Mouse (Mus musculus) myocyte (in vitro differentiated cells): Measurements from ENCODE around the gene Smg9. TPM values are rescaled to one million over a fixed set of nuclear protein-coding genes. Genes with fewer than 3 reads are reported as not detected.
A peak's percentile ranks its signal among the peaks of the same experiment; 100 is the strongest.

Experiments
- H3K27me3 ChIP-seq: one replicate; pipeline ENCODE4 v1.6.1; 2011; ENCODE audit not compliant: control insufficient read depth, insufficient read depth, insufficient read length
- H3K36me3 ChIP-seq: one replicate; pipeline ENCODE4 v1.6.1; 2011; ENCODE audit not compliant: control insufficient read depth, insufficient read depth
- H3K4me2 ChIP-seq: one replicate; pipeline ENCODE4 v1.6.1; 2011; ENCODE audit warnings: low read depth, control low read depth
- H3K4me3 ChIP-seq: one replicate; pipeline ENCODE4 v1.5.1; 2011; ENCODE audit warnings: mild to moderate bottlenecking, control low read depth, moderate library complexity
- H3K79me2 ChIP-seq: one replicate; pipeline ENCODE4 v1.6.1; 2011; ENCODE audit not compliant: control insufficient read depth, insufficient read depth
- H3ac ChIP-seq: one replicate; pipeline ENCODE4 v1.6.1; 2011; ENCODE audit not compliant: control insufficient read depth, insufficient read length
- CEBPB ChIP-seq: IDR thresholded peaks from 2 replicates; pipeline ENCODE4 v1.6.1; 2011; ENCODE audit warnings: mild to moderate bottlenecking, moderate library complexity; ENCODE audit not compliant: poor library complexity, insufficient read depth, severe bottlenecking
- E2F4 ChIP-seq: IDR thresholded peaks from one replicate; pipeline ENCODE4 v1.6.1; 2011; ENCODE audit warnings: mild to moderate bottlenecking, control low read depth, moderate library complexity; ENCODE audit not compliant: insufficient read depth
- MAX ChIP-seq: IDR thresholded peaks from one replicate; pipeline ENCODE4 v1.6.1; 2011; ENCODE audit warnings: low read depth, mild to moderate bottlenecking, control low read depth
- MYOD1 ChIP-seq, 3 experiments: IDR thresholded peaks; one replicate each; pipeline ENCODE4 v1.6.1; 2011; ENCODE audit warnings: control low read depth in 2 of 3, low read depth in 2 of 3, mild to moderate bottlenecking in 2 of 3, moderate library complexity in 1 of 3; ENCODE audit not compliant: insufficient read length in 2 of 3, control insufficient read depth in 1 of 3
- MYOG ChIP-seq, 3 experiments: IDR thresholded peaks; one replicate each; pipeline ENCODE4 v1.6.1; 2011; ENCODE audit warnings: control low read depth in 2 of 3, low read depth in 2 of 3, mild to moderate bottlenecking in 2 of 3; ENCODE audit not compliant: insufficient read length in 2 of 3, control insufficient read depth in 1 of 3, insufficient read depth in 1 of 3
- POLR2A ChIP-seq: IDR thresholded peaks from one replicate; pipeline ENCODE4 v1.6.1; 2011; ENCODE audit warnings: low read depth, mild to moderate bottlenecking, control low read depth, moderate library complexity; ENCODE audit not compliant: insufficient read length
- POLR2AphosphoS2 ChIP-seq: IDR thresholded peaks from one replicate; pipeline ENCODE4 v1.6.1; 2011; ENCODE audit warnings: low read depth, control low read depth; ENCODE audit not compliant: insufficient read length
- REST ChIP-seq: IDR thresholded peaks from one replicate; pipeline ENCODE4 v1.6.1; 2011; ENCODE audit warnings: mild to moderate bottlenecking, control low read depth, moderate library complexity; ENCODE audit not compliant: insufficient read depth, insufficient read length
- SRF ChIP-seq: IDR thresholded peaks from one replicate; pipeline ENCODE4 v1.6.1; 2011; ENCODE audit warnings: low read depth; ENCODE audit not compliant: control insufficient read depth, insufficient read length
- TCF12 ChIP-seq: IDR thresholded peaks from one replicate; pipeline ENCODE4 v1.6.1; 2011; ENCODE audit warnings: mild to moderate bottlenecking, control low read depth; ENCODE audit not compliant: poor library complexity, insufficient read depth, severe bottlenecking
- TCF3 ChIP-seq: IDR thresholded peaks from one replicate; pipeline ENCODE4 v1.6.1; 2011; ENCODE audit warnings: low read depth, control low read depth; ENCODE audit not compliant: insufficient read length
- USF1 ChIP-seq: IDR thresholded peaks from one replicate; pipeline ENCODE4 v1.6.1; 2011; ENCODE audit warnings: low read depth, mild to moderate bottlenecking, control low read depth, moderate library complexity
- polyA plus RNA-seq: library from polyadenylated mRNA; unstranded; fragments of >200 nt; fragmentation: generic; extraction: Trizol; gene quantifications from one replicate; pipeline ENCODE4 v1.2.1, GENCODE M21; 2012; ENCODE audit warnings: missing spikeins

Smg9 gene
- polyA plus RNA-seq, 1 experiment = 17.4 TPM

GRCm38 (mm10) chr7:24391077-24391476, 8.3 kb upstream of the Smg9 start:
- TF ChIP-seq REST = no peak
- TF ChIP-seq TCF12 = no peak
- no peak for TF ChIP-seq POLR2AphosphoS2
- TF ChIP-seq CEBPB = no peak
- TF ChIP-seq POLR2A = no peak
- no peak for TF ChIP-seq MYOG (IDR thresholded peaks at IDR 0.05; ENCODE audit: control insufficient read depth in 1 of 3, insufficient read depth in 1 of 3, insufficient read length in 2 of 3, low read depth in 2 of 3)
- no peak for TF ChIP-seq MAX
- no peak for TF ChIP-seq E2F4
- no peak for TF ChIP-seq TCF3
- TF ChIP-seq USF1 = no peak
- no peak for TF ChIP-seq SRF
- H3K36me3 ChIP-seq = no peaks in the 10 kb centered on the region
- no peaks in the 10 kb centered on the region for H3K79me2 ChIP-seq
- peak overlapping the region; percentile 47 for H3K4me2 ChIP-seq
- no peaks in the 10 kb centered on the region for H3K27me3 ChIP-seq
- H3ac ChIP-seq = no peak overlapping the region
- H3K4me3 ChIP-seq = peak overlapping the region; percentile 10

GRCm38 (mm10) chr7:24391687-24392086, 7.7 kb upstream of the Smg9 start:
- no peaks in the 10 kb centered on the region for H3K79me2 ChIP-seq
- peak overlapping the region; percentile 47 for H3K4me2 ChIP-seq
- H3K4me3 ChIP-seq = no peak overlapping the region
- H3K36me3 ChIP-seq = no peaks in the 10 kb centered on the region
- H3K27me3 ChIP-seq = no peaks in the 10 kb centered on the region
- no peak for TF ChIP-seq POLR2AphosphoS2
- no peak for TF ChIP-seq TCF3
- TF ChIP-seq MYOG (IDR thresholded peaks at IDR 0.05; ENCODE audit: control insufficient read depth in 1 of 3, insufficient read depth in 1 of 3, insufficient read length in 2 of 3, low read depth in 2 of 3) = no peak
- no peak for TF ChIP-seq E2F4
- no peak for TF ChIP-seq USF1
- no peak for TF ChIP-seq REST
- no peak for TF ChIP-seq CEBPB
- TF ChIP-seq SRF = no peak
- TF ChIP-seq POLR2A = no peak
- no peak for TF ChIP-seq TCF12
- TF ChIP-seq MAX = no peak
- no peak for TF ChIP-seq MYOD1 (IDR thresholded peaks at IDR 0.05; ENCODE audit: control insufficient read depth in 1 of 3, insufficient read length in 2 of 3, low read depth in 2 of 3)
- no peak overlapping the region for H3ac ChIP-seq

GRCm38 (mm10) chr7:24394054-24394453, 5.4 kb upstream of the Smg9 start:
- Histone ChIP-seq H3K79me2 (no peaks in the 10 kb centered on the region), H3K4me2 (peak overlapping the region; percentile 71), H3K36me3 (no peaks in the 10 kb centered on the region), H3K27me3 (no peaks in the 10 kb centered on the region), H3ac (no peak overlapping the region), H3K4me3 (no peak overlapping the region)
- TF ChIP-seq SRF (no peak), POLR2AphosphoS2 (no peak), MYOG (IDR thresholded peaks at IDR 0.05; ENCODE audit: control insufficient read depth in 1 of 3, insufficient read depth in 1 of 3, insufficient read length in 2 of 3, low read depth in 2 of 3) (no peak), MYOD1 (IDR thresholded peaks at IDR 0.05; ENCODE audit: control insufficient read depth in 1 of 3, insufficient read length in 2 of 3, low read depth in 2 of 3) (no peak), TCF3 (no peak), POLR2A (no peak), E2F4 (no peak), TCF12 (no peak), MAX (no peak), REST (no peak), CEBPB (no peak), USF1 (no peak)

- Histone ChIP-seq H3K4me2 (peak overlapping the region; percentile 71), H3K4me3 (no peak overlapping the region), H3ac (no peak overlapping the region), H3K36me3 (no peaks in the 10 kb centered on the region), H3K27me3 (no peaks in the 10 kb centered on the region), H3K79me2 (no peaks in the 10 kb centered on the region)
- no peak for TF ChIP-seq POLR2AphosphoS2
- TF ChIP-seq MYOG (IDR thresholded peaks at IDR 0.05; ENCODE audit: control insufficient read depth in 1 of 3, insufficient read depth in 1 of 3, insufficient read length in 2 of 3, low read depth in 2 of 3) = no peak
- TF ChIP-seq SRF = no peak
- no peak for TF ChIP-seq MAX
- no peak for TF ChIP-seq CEBPB
- no peak for TF ChIP-seq TCF12
- peak; percentile 44 for TF ChIP-seq USF1
- TF ChIP-seq TCF3 = no peak
- TF ChIP-seq E2F4 = no peak
- TF ChIP-seq POLR2A = no peak
- TF ChIP-seq REST = no peak
- peak in 1 of 3 experiments; percentile 13 for TF ChIP-seq MYOD1 (IDR thresholded peaks at IDR 0.05; ENCODE audit: control insufficient read depth in 1 of 3, insufficient read length in 2 of 3, low read depth in 2 of 3)
These were observed 4.8 kb upstream of the Smg9 start for GRCm38 (mm10) chr7:24394475-24395161.
